Mouse (Mus musculus) adipose tissue, adult 10 weeks (tissue): ENCODE data around the gene Col28a1. TPM values are rescaled to one million over a fixed set of nuclear protein-coding genes. Genes with fewer than 3 reads are reported as not detected.

Experiments used
- polyA plus RNA-seq: library from polyadenylated mRNA; stranded (reverse); fragments of 350-450 nt; fragmentation: Illumina TruSeq; extraction: RNeasy Lipid Tissue Mini Kit (QIAGEN cat#74804); gene quantifications from one replicate; pipeline ENCODE4 v1.2.3, GENCODE M21; 2014; ENCODE audit warnings: low read depth, low replicate concordance

Gene Col28a1
- polyA plus RNA-seq: 3.3 TPM

GRCm38 (mm10) chr6:8192517-8192916 lies at the start of gene Col28a1:
TSS of gene Col28a1 (minus strand) at chr6:8192617.

GRCm38 (mm10) chr6:8209047-8209865 lies 16.8 kb upstream of the Col28a1 start, which contains the start of gene Mios:
TSS of gene Mios (plus strand) at chr6:8209222.

Other genes with a start within 250 kb of the Col28a1 start
- 12.3 TPM for gene Mios, start 16.6 kb upstream of the Col28a1 start, polyA plus RNA-seq
- gene Rpa3, start 66.6 kb upstream of the Col28a1 start, polyA plus RNA-seq: 27.1 TPM
- gene Umad1, start 66.7 kb upstream of the Col28a1 start, polyA plus RNA-seq: 20.2 TPM
- gene Gm45062, start 66.8 kb upstream of the Col28a1 start, polyA plus RNA-seq: 7.0 TPM